Mouse (Mus musculus): ENCODE measurements at regions not wholly inside any gene's neighbourhood (a gene's known extent, or its start where the extent isn't known, plus 50 kb on each side); places are given as distances from the start of the nearest gene placed in this dataset.
A peak's percentile ranks its signal among the peaks of the same experiment; 100 is the strongest.

- Histone ChIP-seq H3K9me3 (replicated peaks; ENCODE audit: control insufficient read depth, low read length) (no peaks in the 10 kb centered on the region), H3K27me3 (ENCODE audit: control insufficient read depth, insufficient read depth, low read length) (no peaks in the 10 kb centered on the region), H3K36me3 (replicated peaks; ENCODE audit: control insufficient read depth, insufficient read depth, low read depth, low read length) (no peaks in the 10 kb centered on the region), H3K9ac (replicated peaks; ENCODE audit: low read length) (no peak overlapping the region), H3K4me3 (ENCODE audit: low read depth, low read length) (no peak overlapping the region), H3K27ac (replicated peaks; ENCODE audit: low read depth, low read length) (no peak overlapping the region), H3K4me1 (ENCODE audit: control insufficient read depth, insufficient read depth, low read length) (no peaks in the 10 kb centered on the region), H3K4me2 (ENCODE audit: low read depth, low read length) (no peak overlapping the region)
- DNase-seq (ENCODE audit: low spot score): no peak
- 83% methylated on average over 1 of the region's 1 CpGs for WGBS
- ATAC-seq (replicated peaks; ENCODE audit: insufficient number of reproducible peaks, low FRiP score, low TSS enrichment, low read depth): no peak
Observed at GRCm38 (mm10) chr5:59499441-59499840, 1781.7 kb downstream of the Pcdh7 start.

GRCm38 (mm10) chr5:59545649-59546048 lies 1827.9 kb downstream of the Pcdh7 start:
- H3K4me1 ChIP-seq (ENCODE audit: control insufficient read depth, insufficient read depth, low read length): no peaks in the 10 kb centered on the region
- WGBS: 55% methylated on average over 2 of the region's 2 CpGs
- H3K27me3 ChIP-seq (ENCODE audit: control insufficient read depth, insufficient read depth, low read length): no peaks in the 10 kb centered on the region
- H3K27ac ChIP-seq (replicated peaks; ENCODE audit: low read depth, low read length): no peak overlapping the region
- no peaks in the 10 kb centered on the region for H3K36me3 ChIP-seq (replicated peaks; ENCODE audit: control insufficient read depth, insufficient read depth, low read depth, low read length)
- H3K9me3 ChIP-seq (replicated peaks; ENCODE audit: control insufficient read depth, low read length): no peaks in the 10 kb centered on the region
- H3K4me2 ChIP-seq (ENCODE audit: low read depth, low read length): no peak overlapping the region
- no peak overlapping the region for H3K9ac ChIP-seq (replicated peaks; ENCODE audit: low read length)
- DNase-seq (ENCODE audit: low spot score): peak; percentile 12
- H3K4me3 ChIP-seq (ENCODE audit: low read depth, low read length): no peak overlapping the region
- no peak for ATAC-seq (replicated peaks; ENCODE audit: insufficient number of reproducible peaks, low FRiP score, low TSS enrichment, low read depth)

GRCm38 (mm10) chr5:59591149-59591548 lies 1873.4 kb downstream of the Pcdh7 start:
- DNase-seq (ENCODE audit: low spot score) (no peak), ATAC-seq (replicated peaks; ENCODE audit: insufficient number of reproducible peaks, low FRiP score, low TSS enrichment, low read depth) (no peak)
- H3K27ac ChIP-seq (replicated peaks; ENCODE audit: low read depth, low read length): no peak overlapping the region
- no peak overlapping the region for H3K4me3 ChIP-seq (ENCODE audit: low read depth, low read length)
- no peaks in the 10 kb centered on the region for H3K27me3 ChIP-seq (ENCODE audit: control insufficient read depth, insufficient read depth, low read length)
- no peaks in the 10 kb centered on the region for H3K9me3 ChIP-seq (replicated peaks; ENCODE audit: control insufficient read depth, low read length)
- WGBS: 58% methylated on average over 1 of the region's 1 CpGs
- no peaks in the 10 kb centered on the region for H3K4me1 ChIP-seq (ENCODE audit: control insufficient read depth, insufficient read depth, low read length)
- H3K36me3 ChIP-seq (replicated peaks; ENCODE audit: control insufficient read depth, insufficient read depth, low read depth, low read length): no peaks in the 10 kb centered on the region
- no peak overlapping the region for H3K4me2 ChIP-seq (ENCODE audit: low read depth, low read length)
- H3K9ac ChIP-seq (replicated peaks; ENCODE audit: low read length): no peak overlapping the region

All from embryonic facial prominence, embryonic 11.5 days (tissue).